Mouse (Mus musculus): ENCODE results near the gene Lama4. TPM values are rescaled to one million over a fixed set of nuclear protein-coding genes. Genes with fewer than 3 reads are reported as not detected.
A peak's percentile ranks its signal among the peaks of the same experiment; 100 is the strongest.

The Lama4 gene
- polyA plus RNA-seq, 1 experiment from 2014 or later: 20.4 TPM

DNA sequence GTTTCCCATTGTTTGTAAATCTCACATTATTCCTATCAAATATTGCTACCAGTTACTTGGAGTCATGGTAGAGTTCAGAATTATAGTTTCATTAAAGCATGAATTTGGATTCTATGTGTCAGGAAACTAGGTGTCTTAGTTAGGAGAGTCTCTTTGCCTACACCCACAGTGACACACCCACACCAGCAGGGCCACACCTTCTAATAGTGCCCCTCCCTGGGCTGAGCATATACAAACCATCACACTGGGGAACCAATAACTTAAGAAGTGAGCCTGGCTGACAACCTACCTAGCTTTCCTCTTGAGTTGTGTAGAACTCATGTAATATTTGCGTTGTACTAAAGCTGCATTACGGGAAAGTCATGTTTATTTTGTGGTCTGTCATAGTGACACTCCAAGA is 176.1 kb downstream of the Lama4 start:
- Histone ChIP-seq H3K4me3 (replicated peaks) (no peak overlapping the region), H3K36me3 (replicated peaks) (peaks cover 71% of the 10 kb centered on the region), H3K4me1 (no peaks in the 10 kb centered on the region), H3K4me2 (no peak overlapping the region), H3K27me3 (no peaks in the 10 kb centered on the region), H3K9me3 (no peaks in the 10 kb centered on the region), H3K9ac (no peak overlapping the region), H3K27ac (no peak overlapping the region)
- WGBS: 96% methylated on average over 2 of the region's 2 CpGs
- no peak for ATAC-seq (ENCODE audit: low FRiP score)

DNA sequence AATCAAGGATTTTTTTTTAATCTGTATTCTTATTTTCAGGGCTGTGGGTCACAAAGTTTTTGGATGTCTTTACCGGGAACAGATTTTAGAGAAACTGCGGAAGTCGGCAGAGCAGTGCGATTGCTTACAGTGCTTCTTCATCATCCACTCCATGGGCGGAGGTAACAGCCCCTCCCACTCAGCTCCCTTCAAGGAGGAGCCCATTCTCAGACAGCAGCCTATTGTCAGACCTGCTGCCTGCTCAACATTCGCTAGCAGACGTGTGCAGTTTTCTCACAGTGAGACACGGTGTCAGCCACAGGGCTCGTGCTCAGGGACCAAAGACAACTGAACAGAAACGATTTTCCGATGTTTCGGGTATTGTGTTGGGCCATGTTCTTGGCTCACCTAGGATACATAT is 176.9 kb downstream of the Lama4 start:
- Histone ChIP-seq H3K27me3 (no peaks in the 10 kb centered on the region), H3K9ac (no peak overlapping the region), H3K9me3 (no peaks in the 10 kb centered on the region), H3K36me3 (replicated peaks) (peaks cover 77% of the 10 kb centered on the region), H3K4me1 (no peaks in the 10 kb centered on the region), H3K4me3 (replicated peaks) (no peak overlapping the region), H3K4me2 (no peak overlapping the region), H3K27ac (no peak overlapping the region)
- WGBS: 85% methylated on average over 12 of the region's 12 CpGs
- ATAC-seq (ENCODE audit: low FRiP score): no peak

DNA sequence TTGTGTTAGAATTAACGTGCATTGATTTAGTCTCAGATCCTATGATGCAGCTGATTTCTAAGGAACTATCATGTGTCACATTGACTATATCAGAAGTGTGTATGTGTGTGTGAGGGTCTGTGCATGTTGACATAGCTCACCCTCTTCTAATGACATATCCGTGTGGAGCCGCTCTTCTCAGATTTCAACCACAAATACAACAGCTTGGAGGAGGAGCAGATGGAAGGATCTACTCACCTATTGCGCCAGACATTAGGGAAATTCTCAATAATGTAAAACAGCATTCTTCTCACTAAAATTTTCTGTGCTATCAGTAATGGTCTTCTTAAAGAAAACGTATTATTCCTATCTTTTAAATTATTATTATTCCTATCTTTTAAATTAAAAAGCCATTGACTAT is 191.4 kb downstream of the Lama4 start:
- H3K4me3 ChIP-seq (replicated peaks): no peak overlapping the region

DNA sequence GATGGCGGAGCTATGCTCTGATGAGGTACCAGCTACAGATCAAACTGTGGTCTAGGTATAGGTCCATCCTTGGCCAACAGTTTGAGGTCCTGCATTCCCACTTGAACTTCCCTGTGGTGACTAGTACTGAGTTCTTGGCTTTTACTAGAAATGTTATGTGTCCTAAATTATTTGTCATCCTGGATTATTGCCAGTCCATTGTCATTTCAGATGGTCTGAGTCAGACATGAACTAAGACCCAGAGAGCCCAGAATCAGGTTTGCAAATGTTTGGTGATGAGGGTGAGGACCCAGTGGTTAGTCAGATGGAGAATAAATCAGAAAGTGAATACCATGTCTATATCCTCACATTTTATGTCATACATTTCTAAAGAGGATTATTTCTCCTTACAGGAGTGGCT is 192.0 kb downstream of the Lama4 start:
- Histone ChIP-seq H3K4me2 (no peak overlapping the region), H3K36me3 (replicated peaks) (peaks cover 5% of the 10 kb centered on the region; the same call in 1 of the 2 replicates), H3K27ac (no peak overlapping the region), H3K9ac (no peak overlapping the region), H3K4me3 (replicated peaks) (no peak overlapping the region), H3K4me1 (no peaks in the 10 kb centered on the region), H3K27me3 (no peaks in the 10 kb centered on the region), H3K9me3 (no peaks in the 10 kb centered on the region)
- no peak for ATAC-seq (ENCODE audit: low FRiP score)
- WGBS: 75% methylated on average over 1 of the region's 1 CpGs

More for the DNA sequence above, 191.4 kb downstream of the Lama4 start:
- Histone ChIP-seq H3K27me3 (no peaks in the 10 kb centered on the region), H3K4me1 (no peaks in the 10 kb centered on the region), H3K4me2 (no peak overlapping the region), H3K36me3 (replicated peaks) (peaks cover 5% of the 10 kb centered on the region; the same call in 1 of the 2 replicates), H3K9ac (no peak overlapping the region), H3K27ac (no peak overlapping the region), H3K9me3 (no peaks in the 10 kb centered on the region)
- WGBS: 90% methylated on average over 5 of the region's 5 CpGs
- ATAC-seq (ENCODE audit: low FRiP score): no peak

DNA sequence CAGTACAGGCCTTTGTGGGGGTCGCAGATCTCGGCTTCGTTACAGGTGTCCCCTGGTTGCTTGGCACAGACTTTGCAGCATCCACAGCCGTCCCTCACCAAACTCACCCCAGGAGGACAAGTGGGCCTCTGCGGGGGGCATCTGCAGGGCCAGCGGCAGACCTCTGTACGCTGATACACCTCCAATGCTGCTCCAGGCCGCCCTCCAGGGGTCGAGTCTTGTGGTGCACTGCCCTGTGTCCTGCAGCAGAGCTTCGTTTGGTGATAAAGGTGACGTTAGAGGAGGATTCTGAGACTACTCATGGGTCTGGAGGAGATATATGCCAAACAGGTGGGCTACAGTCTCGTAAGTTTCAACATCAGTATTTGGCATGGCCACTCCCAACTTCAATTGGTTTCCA is 193.0 kb downstream of the Lama4 start:
- Histone ChIP-seq H3K36me3 (replicated peaks) (0 out of 2 replicates have a peak, but pooled peaks cover 5% of the 10 kb centered on the region), H3K4me1 (peaks cover 6% of the 10 kb centered on the region; the same call in 1 of the 2 replicates), H3K4me2 (no peak overlapping the region), H3K4me3 (replicated peaks) (no peak overlapping the region), H3K9ac (no peak overlapping the region), H3K27me3 (no peaks in the 10 kb centered on the region), H3K27ac (no peak overlapping the region), H3K9me3 (no peaks in the 10 kb centered on the region)
- 55% methylated on average over 12 of the region's 12 CpGs for WGBS
- 0 out of 2 replicates have a peak, but pooled peaks have one; percentile 14 for ATAC-seq (ENCODE audit: low FRiP score)

Other genes with a start within 250 kb of the Lama4 start
- not detected in 2 replicates for gene Rfpl4b, start 143.7 kb upstream of the Lama4 start, polyA plus RNA-seq (2016; fragmentation: Nextera tagmentation; extraction: Ambion mirVana)
- 18.7 and 20.4 TPM in 2 replicates for gene Fam229b, start 168.4 kb downstream of the Lama4 start, polyA plus RNA-seq (2016; fragmentation: Nextera tagmentation; extraction: Ambion mirVana)
- 19.2 and 19.7 TPM in 2 replicates for gene Tube1, start 168.5 kb downstream of the Lama4 start, polyA plus RNA-seq (2016; fragmentation: Nextera tagmentation; extraction: Ambion mirVana)
- 0.19 and 0.32 TPM in 2 replicates for gene Ccn6, start 198.3 kb downstream of the Lama4 start, polyA plus RNA-seq (2016; fragmentation: Nextera tagmentation; extraction: Ambion mirVana)